Mouse (Mus musculus): ENCODE data around the gene Gm904.
"Not testable (repeated sequence)": the region's sequence is repeated elsewhere in the genome, so short reads cannot be mapped to it uniquely, and the experiment has no call there.

The Gm904 gene

GRCm38 (mm10) chr13:50642928-50643327, at the start of gene Gm904:
Gm904 (plus strand) TSS chr13:50643228.
- not testable (repeated sequence) for DNase-seq (ENCODE audit: low spot score)

GRCm38 (mm10) chr13:50648771-50649170, 5.7 kb downstream of the Gm904 start:
- peak; percentile 3 for DNase-seq (ENCODE audit: low spot score)
